Mouse (Mus musculus): ENCODE results near the gene Myom1.

Gene Myom1

DNA sequence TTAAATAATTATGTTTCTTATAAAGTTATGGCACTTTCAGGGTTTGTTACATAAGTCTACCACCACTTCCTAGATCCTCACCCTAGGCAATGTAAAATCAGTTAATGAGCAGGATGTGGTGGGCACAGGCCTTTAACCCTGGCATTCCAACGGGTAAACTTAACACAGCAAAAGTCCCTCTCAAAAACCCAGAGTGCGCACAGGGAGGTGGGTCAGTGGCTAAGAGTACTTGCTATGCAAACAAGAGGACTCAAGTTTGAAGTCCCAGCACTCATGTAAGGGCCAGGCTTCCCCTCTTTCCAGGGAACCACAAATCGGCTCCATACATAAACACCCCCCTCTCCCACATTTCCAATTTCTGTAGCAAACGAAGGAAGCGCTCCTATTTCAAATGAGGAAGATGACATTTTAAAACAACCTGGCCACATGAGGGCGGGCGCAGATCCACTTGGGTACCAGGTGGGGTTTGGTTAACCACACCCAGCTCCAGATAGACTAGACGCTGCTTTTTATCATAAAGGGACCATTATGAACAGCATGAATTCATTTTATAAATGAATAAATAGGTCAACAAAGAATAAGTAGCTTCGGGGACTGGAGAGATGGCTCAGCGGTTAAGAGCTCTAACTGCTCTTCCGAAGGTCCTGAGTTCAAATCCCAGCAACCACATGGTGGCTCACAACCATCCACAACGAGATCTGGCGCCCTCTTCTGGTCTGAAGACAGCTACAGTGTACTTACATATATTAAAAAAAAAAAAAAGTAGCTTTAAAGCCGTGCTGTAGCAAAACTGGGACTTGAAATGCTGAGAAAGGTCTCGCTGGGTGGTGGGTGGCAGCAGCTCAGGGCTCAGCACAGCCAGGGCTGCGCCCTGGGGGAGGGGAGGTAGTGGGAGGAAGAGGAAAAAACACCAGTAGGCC is 10.5 kb upstream of the Myom1 start:
- peak in 1 of 2 experiments; percentile 56 for DNase-seq

DNA sequence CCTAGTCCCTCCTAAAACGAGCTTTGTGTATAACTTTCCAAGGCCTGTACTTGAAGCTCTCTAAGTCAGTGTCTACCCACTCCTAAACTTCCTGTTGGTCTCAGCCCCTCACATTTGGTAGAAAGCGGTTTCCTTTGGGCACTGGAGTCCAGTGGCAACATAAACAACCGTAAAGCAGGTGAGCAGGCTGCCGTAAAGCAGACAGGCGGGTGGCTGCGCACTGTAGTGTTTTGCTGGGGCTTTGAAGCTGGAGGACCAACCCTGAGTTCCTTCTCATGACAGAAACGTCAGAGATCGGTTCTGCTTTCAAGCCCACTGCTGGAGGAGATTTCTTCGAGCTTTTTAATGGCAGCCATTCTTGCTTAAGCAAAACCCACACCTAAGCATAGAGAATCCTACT is 9.8 kb upstream of the Myom1 start:
- DNase-seq: no peak

DNA sequence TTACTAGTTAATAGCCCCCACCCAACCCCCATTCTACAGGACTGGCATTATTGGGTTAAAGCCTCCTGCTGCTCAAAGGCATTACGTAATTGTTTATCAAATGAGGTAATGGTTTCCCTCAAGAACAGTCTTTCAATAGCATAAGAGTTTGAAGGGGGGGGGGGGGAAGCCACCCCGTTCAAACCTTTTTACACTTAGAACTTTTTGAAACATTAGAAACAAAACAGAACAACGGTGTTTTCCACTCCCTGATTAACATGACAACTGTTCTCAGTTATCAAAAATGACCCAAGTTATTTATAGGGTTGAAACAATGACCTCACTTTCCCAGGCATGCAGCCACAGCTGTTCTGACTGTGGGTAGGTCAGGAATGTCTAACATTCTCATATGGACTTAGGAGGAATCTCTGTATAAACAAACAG is 9.0 kb upstream of the Myom1 start:
- peak in 1 of 2 experiments; percentile 50 for DNase-seq

DNA sequence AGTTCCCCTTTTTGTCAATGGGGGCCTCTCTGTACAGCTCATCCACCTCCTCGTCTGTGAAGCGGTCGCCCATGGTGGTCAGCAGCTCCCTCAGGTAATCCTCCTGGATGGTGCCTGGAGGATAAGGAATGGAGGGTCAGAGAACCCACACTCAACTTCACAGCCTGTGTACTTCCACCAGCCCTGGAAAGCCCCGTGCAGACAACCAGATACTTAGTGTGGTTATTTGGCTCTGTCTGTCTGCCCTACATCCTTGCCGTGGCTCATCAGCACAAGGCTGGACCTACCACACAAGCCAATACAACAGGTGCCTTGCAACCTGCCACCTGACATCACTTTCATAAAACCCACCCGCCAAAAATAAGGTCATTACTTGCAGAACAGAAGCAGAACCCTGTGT is 7.8 kb upstream of the Myom1 start:
- DNase-seq: no peak

DNA sequence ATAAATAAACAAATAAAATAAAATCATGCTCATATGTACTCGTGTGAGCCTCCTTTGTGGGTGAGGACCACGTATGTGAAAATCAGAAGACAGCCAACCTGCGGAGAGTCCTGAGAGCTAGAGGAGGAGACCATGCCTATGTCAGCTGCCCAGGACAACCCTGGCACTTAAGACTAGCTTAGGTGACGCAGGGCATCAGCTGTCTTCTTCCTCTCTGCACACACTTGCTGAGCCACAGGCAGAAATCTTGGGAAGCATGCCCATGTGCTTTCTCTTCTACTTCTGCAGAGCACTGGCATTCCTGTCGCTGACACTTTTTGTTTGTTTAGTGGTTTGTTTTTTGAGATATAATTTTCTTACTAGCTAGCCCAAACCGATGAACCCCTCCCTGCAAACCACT is 6.9 kb upstream of the Myom1 start:
- peak in 1 of 2 experiments; percentile 8 for DNase-seq

DNA sequence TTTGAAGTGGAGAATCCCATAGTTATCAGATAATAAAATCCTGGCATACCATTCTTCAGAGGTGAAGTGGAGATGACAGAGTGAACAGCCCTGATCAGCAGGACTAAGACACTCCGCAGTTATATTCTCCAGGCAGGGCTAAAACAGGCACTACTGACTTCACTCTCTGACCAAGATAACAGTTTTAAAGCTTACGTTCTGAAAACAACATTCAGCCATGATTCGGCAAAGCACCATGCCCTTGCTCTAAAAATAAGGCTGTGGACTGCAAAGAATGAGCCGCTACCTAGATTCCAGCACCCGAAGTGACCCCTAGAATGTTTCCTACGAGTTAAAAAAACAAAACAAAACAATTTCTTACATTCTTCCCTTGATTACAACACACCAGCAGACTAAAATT is 4.6 kb upstream of the Myom1 start:
- peak in 1 of 2 experiments; percentile 1 for DNase-seq

DNA sequence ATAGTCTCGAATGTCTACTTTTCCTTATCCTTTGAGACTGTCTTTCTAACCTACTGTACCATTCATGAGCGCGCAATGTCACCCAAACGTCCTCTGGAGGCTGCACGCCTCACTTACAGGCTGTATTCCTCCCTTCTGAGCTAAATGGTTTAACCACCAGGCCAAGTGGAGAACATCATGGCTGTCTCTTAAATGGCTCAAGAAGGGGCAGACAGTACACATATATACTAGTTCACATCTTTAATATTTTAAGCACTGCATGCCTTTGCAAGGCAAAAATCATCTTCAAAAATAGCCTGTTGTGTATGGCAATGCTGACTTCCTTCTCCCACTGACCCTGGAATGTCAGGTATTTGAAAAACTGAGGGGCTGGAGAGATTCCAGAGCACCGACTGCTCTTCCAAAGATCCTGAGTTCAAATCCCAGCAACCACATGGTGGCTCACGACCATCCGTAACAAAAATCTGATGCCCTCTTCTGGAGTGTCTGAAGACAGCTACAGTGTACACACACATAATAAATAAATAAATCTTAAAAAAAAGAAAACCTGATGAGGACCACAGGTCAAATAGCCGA is 3.9 kb upstream of the Myom1 start:
- no peak for DNase-seq

DNA sequence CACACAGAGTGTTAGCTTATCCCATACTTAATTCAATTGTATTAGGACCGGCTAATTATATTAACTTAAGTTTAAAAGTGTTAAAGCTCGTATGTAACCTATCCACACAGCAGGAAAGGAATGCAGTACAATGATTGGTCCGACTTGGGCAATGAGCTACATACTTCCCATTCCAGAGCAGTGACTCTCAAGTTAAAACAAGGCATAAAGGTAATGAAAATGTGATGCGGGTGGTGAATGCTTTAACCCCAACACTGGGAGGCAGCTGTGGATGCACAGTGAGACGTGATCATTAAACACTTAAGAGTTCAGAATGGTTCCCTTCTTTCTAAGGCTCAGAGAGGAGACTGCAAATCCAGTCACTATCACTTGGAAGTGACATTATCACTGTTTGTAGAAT is 3.2 kb upstream of the Myom1 start:
- no peak for DNase-seq

DNA sequence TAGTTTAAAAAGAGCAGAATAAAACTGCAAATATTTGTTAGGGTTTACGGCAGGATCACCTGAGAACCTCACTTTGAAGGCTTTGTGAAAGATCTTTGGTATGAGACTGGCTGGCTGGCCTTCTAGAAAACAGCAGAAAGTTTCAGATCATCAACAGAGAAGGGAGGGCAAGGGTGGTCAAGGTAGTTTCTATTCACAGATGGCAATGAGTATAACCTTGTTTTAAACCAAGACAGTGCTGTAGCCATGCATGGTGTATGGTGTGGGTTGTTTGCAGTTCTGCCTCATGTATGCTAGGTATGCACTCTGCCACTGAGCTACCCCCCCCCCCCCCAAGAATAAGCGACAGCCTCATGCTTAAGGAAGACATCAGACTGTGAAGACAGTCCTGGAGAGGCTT is 2.2 kb upstream of the Myom1 start:
- DNase-seq: no peak

DNA sequence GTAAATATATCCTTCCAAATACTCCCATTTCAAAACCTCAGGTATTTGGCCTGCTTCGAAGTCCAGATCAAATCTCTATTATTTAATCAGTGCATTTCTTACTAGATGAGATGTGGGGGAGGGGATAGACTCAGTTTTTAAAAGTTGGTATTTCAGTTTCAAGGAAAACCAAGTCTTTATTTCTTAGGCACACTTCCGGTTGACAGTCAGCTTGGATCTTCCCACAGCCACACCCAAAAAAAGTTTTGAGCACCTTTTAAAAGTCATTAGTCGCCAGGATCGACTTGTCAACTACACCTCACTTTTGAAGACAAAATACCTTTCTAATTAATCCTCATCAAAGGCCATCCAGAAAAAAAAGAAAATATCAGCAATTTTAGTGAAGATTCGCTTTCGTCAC is 1.4 kb upstream of the Myom1 start:
- no peak for DNase-seq

DNA sequence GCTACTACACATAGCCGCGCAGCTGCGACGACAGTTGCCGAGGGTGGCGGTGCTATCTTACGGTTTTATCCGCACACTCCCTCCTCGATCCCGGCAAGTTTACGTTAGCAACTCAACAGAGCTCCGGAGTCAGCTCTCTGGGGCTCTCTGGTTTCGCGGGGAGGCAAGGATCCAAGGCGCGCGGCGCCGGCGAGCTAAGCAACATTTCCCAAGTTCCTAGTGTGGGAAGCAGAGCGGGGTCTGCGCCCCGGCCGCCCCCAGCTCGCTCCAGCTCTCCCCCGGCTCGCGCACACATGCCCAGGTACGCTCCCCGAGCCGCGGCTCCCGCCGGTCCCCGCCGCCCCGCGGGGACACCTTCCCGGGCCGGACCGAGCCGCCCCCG is 743 bp upstream of the Myom1 start:
- DNase-seq: no peak

DNA sequence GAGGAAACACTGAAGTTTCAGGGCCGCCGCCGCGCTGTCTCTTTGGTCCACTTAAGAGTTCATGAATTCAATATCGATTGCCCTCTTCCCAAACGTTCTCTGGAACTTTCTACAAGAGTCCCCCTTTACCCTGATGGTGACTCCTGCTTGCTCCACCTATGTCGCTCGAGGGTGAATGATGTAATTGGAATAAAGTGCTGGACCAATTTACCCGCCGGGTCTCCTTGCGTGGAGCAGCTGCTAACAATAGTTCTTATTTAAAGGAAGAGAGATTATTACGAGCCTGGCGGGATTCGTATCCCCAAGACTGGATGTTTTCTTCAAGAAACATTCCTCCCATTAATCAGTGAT is 286 bp downstream of the Myom1 start, which contains the start of gene Myl12a:
Gene Myl12a, minus strand, starts transcription at position 135 of the 351 bp plus-strand sequence.
- DNase-seq: no peak

DNA sequence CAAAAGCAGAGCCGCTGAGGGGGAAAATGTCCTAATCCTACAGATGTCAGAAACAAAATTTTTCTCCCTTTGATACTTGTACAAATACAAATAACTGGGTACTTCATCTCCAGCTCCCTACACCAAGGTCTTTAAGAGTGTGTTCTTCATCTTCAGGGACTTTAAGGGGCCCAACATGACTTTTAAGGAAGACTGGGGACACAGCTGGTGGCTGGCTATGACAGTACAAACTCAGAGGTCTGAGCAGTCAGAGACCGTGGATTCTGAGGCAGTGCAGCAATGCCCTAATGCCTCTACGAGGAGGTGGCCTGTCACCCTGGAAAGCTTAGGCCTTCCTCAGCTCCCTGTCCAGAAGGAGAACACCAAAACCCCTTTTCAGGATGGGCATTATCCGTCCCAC is 679 bp downstream of the Myom1 start:
- no peak for DNase-seq

DNA sequence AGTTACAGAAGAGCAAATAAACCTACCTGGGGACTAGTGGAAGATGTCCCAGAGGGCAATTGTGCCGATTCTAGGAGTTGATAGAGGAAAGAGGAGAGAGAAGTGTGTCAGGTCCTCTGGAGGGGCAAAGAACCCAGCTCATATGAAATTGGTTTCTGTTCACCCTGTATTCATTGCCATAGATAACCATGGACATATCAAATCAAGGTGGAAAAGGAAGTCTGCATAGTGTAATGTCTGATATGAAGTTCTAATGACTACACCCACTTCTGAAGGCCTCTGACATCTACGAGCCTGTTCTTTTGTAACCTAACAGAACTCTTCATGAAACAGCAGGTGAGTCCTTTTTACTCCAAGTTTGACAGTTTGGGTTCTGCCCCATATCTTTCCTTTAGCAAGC is 1.3 kb downstream of the Myom1 start:
- no peak for DNase-seq

DNA sequence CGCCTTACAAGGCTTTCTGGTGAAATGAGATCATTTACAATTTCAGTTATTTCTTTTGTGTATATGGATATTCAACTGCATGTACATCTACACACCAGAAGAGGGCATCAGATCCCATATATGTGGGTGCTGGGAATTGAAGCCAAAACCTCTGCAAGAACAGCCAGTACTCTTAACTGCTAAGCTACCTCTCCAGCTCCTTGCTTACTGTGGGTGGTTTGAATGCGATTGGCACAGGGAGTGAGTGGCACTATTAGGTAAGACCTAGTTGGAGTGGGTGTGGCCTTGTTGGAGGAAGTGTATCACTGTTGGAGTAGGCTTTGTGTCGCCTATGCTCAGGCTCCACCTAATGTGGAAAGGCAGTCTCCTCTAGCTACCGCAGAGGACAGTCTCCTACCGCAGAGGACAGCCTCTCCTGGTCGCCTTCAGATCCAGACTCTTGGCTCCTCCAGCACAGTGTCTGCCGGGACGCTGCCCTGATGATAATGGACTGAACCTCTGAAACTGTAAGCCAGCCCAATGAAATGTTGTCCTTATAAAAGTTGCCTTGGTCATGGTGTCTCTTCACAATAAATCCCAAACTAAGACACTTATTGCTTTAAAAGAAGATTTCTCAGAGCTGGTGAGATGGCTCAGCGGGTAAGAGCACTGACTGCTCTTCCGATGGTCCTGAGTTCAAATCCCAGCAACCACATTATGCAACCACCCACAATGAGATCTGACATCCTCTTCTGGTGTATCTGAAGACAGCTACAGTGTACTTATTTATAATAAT is 1.9 kb downstream of the Myom1 start:
- peak; percentile 40 to 63 for DNase-seq

DNA sequence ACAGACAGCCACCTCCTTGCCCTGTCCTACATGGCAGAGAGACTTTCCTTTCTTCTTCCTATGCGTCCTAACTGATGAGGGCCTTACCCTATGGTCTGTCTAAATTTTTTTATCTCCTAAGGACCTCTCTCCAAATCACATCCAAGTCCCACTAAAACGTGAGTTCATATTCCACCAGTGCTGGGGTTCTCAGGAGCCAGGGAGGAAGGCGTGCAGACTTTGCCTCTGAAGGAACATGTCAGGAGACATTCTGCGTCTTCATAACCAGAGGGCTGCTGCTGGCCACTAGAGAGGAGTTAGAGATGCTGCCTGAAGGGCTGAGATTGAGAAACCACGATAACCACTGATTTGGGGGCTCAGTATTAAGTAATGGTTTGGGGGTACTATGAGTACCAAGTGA is 4.5 kb downstream of the Myom1 start:
- no peak for DNase-seq

DNA sequence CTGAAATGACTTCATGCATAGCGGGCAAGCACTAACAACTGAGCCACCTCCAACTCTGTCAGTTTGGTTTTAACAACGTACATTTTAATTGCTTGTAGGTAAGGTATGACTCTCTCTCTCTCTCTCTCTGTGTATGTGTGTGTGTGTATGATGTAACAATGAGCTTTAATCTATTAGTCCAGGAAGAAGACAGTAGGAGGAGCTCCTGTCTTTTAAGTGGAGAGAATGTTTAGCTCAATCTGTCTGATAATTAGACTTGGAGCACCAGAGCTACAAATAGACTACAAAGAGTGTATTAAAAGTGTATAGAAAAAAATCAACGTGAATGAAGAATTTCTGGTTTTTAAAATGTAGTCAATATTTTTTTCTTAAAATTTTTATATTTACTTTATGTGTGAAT is 6.2 kb downstream of the Myom1 start:
- no peak for DNase-seq

DNA sequence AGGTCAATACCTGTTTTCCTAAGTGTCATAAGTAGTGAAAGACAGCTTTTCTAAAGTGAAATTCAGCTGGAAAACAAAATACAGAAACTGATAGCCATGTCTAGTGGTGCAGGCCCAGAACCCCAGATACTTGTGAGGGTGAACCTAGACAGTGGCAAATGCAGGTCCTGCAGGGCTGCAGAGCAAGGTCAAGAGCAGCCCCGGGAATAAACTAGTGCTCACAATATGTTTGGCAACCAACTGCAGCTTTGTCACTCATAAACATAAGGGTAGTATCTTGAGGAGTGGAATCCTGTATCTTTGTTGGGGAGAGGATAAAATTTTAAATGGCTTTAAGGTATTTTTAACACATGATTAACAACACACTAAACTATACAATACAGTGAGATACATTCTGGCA is 7.3 kb downstream of the Myom1 start:
- DNase-seq: no peak

DNA sequence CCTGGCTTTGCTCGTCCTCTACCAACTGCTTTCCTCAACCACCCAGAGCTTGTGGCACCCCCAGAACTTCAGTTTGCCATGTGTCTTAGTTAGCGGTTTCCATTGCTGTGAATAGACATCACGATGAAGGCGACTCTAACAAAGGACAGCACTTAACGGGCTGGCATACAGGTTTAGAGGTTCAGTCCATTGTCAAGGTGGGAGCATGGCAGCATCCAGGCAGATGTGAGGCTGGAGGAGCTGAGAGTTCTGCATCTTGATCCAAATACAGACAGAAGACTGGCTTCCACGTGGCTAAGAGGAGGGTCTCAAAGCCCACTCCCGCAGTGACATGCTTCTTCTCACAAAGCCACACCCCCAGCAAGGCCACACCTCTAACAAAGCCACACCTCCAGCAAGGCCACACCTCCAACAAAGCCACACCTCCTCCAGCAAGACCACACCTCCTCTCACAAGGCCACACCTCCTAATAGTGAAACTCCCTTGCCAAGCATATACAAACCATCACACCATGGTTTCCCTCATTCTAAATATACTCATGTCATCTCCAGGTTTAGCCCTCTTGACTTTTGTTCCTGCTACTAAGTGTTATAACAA is 8.3 kb downstream of the Myom1 start:
- DNase-seq: no peak

DNA sequence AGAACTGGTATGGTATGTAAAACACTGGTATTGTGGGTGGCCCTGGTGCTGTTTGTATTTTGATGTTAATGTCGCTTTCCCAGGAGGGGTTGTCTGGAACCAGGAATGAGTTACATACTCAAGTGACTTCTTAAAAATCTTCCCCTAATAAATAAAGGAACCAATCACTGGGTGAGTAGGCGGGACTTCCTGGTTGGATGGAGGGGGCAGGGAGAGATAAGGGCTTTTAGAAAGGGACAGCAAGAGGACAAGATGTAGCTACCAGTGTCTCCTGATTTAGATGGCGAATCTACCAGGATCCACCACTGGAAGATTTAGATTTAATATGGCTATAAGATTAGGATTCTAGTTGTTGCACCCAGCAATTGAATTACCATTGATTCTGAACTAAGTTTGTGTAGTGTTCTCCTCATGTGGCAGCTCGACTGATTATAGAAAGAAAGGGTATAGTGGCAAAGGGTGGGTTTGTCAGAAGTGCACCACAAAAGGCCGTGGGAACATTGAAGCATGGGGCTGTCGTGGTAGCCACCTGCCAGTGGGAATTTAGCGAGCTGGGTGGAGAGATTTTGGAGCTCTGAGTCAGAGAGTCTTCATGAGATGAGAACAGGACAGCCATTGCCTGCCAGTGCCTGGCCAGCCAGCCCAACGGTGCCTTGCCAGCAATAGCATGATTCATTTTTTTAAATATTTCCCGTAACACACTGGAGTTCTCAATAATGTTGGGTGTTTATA is 9.7 kb downstream of the Myom1 start:
- no peak for DNase-seq

DNA sequence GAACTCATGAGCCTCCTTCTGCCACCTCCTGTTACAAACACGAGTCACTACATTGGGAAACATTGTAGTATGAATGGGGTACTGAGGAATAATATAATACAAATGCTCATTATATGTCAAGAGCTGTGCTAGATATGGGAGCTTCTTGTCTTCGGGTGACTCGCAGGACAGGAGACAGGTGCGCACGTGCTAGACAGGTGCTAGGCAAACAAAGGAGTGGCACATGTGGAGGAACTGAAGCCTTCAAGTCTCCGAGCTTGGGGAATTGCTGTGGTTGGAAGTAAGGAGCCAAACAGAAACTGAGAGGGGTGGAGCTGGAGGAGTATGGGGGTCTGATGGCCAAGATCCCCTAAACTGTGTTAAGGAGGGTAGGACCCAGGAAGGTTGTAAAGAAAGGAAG is 10.7 kb downstream of the Myom1 start:
- DNase-seq: no peak

DNA sequence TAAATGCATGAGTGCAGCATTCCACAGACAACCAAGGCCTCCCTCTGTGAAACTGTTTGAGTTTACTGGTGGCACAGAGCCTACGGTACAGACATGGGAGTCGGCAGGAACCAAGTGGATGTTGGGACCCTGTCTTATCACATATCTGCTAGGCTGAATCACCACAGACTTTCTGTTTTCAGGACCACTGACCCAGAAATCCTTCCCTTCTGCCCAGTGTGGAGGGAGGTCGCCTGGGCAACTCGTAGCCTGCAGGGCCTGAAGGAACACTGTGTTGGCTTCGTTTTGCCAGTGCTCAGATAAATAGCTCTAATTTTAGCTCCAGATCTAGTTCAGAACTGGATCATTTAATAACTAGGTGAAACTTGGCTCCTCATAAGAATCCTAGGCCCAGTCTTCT is 12.5 kb downstream of the Myom1 start:
- no peak for DNase-seq

All from lung, postnatal 4 days (tissue).